Mouse (Mus musculus) CH12.LX (cell line): Measurements from ENCODE around the gene Fli1.

ENCODE experiments used
- CHD1 ChIP-seq: IDR thresholded peaks from 2 replicates; pipeline ENCODE4 v1.6.1; 2012; ENCODE audit warnings: low read depth, low read length, improper control_type of control experiment, inconsistent platforms
- CHD2 ChIP-seq: IDR thresholded peaks from 2 replicates; pipeline ENCODE4 v1.6.1; 2011; ENCODE audit warnings: low read length, improper control_type of control experiment
- CTCF ChIP-seq, 2 experiments: IDR thresholded peaks in 1 of 2; conservative IDR thresholded peaks in 1 of 2; 2 replicates each; pipeline ENCODE4 v1.5.1; 2011 to 2012; ENCODE audit warnings: low read depth in 2 of 2, low read length in 2 of 2, improper control_type of control experiment in 1 of 2, inconsistent platforms in 1 of 2, mild to moderate bottlenecking in 1 of 2, moderate library complexity in 1 of 2
- EP300 ChIP-seq: IDR thresholded peaks from 2 replicates; pipeline ENCODE4 v1.6.1; 2011; ENCODE audit warnings: low read length, improper control_type of control experiment
- GABPA ChIP-seq: IDR thresholded peaks from 2 replicates; pipeline ENCODE4 v1.6.1; 2012; ENCODE audit warnings: low read depth, low read length, improper control_type of control experiment, inconsistent platforms; ENCODE audit not compliant: insufficient replicate concordance
- HCFC1 ChIP-seq: IDR thresholded peaks from 2 replicates; pipeline ENCODE4 v1.6.1; 2012; ENCODE audit warnings: low read depth, mild to moderate bottlenecking, inconsistent platforms, low read length, improper control_type of control experiment
- IRF4 ChIP-seq: IDR thresholded peaks from 2 replicates; pipeline ENCODE4 v1.6.1; 2014; ENCODE audit warnings: low read depth, mild to moderate bottlenecking, inconsistent platforms, low read length, improper control_type of control experiment
- MEF2A ChIP-seq: IDR thresholded peaks from 2 replicates; pipeline ENCODE4 v1.6.1; 2014; ENCODE audit warnings: low read depth, mild to moderate bottlenecking, inconsistent platforms, low read length, improper control_type of control experiment, borderline replicate concordance
- MXI1 ChIP-seq: IDR thresholded peaks from 2 replicates; pipeline ENCODE4 v1.6.1; 2011; ENCODE audit warnings: mild to moderate bottlenecking, low read depth, low read length, improper control_type of control experiment
- NRF1 ChIP-seq: IDR thresholded peaks from 2 replicates; pipeline ENCODE4 v1.6.1; 2014; ENCODE audit warnings: low read depth, mild to moderate bottlenecking, inconsistent platforms, low read length, improper control_type of control experiment, moderate library complexity
- POLR2A ChIP-seq: IDR thresholded peaks from 2 replicates; pipeline ENCODE4 v1.6.1; 2011; ENCODE audit warnings: low read depth, mild to moderate bottlenecking, improper control_type of control experiment, low read length
- SIN3A ChIP-seq: IDR thresholded peaks from 2 replicates; pipeline ENCODE4 v1.6.1; 2012; ENCODE audit warnings: low read length, improper control_type of control experiment, inconsistent platforms
- USF1 ChIP-seq: IDR thresholded peaks from 2 replicates; pipeline ENCODE4 v1.6.1; 2014; ENCODE audit warnings: low read depth, mild to moderate bottlenecking, inconsistent platforms, low read length, improper control_type of control experiment

DNA sequence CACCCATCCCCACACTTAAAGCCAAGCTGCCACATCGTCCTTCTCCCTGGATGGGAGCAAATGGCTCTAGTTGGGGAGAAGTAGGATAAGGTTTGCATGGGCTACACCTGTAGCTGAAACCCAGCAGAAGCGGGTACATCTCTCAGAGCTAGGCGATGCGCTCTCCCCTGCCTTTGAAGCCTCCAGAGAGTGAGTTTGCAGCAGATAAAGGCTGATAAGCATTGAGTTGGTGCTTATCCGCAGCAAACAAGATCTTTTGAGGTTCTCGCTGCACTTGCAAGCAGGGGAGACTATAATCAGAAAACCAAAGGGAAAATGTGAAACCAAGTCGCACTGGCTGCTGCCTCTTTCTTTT is 47.0 kb downstream of the Fli1 start:
- TF ChIP-seq EP300 (no peak), HCFC1 (no peak), NRF1 (no peak), USF1 (no peak), CTCF (conservative IDR thresholded peaks at IDR 0.05 in 1 of 2, IDR thresholded peaks at IDR 0.05 in 1 of 2; ENCODE audit: low read depth in 2 of 2, low read length in 2 of 2) (no peak), SIN3A (no peak), MXI1 (no peak), POLR2A (peak; percentile 50), IRF4 (no peak), CHD2 (no peak), MEF2A (no peak), GABPA (no peak), CHD1 (no peak)
